Mouse (Mus musculus) retina, adult 2 months (tissue): Measurements from ENCODE around the gene Wbp2.

Source experiments
- DNase-seq: peaks from one replicate; pipeline ENCODE4 v3.0.0-alpha.2; 2012; ENCODE audit warnings: low read depth, low spot score

Wbp2 gene

DNA sequence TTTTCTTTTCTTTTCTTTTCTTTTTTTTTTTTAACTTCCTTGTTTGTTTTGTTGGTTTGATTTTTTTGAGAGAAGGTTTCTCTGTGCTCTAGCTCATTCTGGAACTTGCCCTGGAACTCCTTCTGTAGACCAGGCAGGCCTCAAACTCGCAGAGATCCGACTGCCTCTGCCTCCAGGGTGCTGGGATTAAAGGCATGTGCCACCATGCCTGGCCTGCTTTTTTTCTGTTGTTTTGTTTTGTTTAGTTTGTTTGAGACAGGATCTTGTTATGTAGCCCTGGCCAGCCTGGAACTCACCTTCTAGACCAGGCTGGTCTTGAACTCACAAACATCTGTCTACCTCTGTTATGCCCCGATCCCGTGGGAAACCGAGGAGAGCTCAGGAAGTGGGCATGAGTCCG, 2.8 kb upstream of the Wbp2 start:
- no peak for DNase-seq

DNA sequence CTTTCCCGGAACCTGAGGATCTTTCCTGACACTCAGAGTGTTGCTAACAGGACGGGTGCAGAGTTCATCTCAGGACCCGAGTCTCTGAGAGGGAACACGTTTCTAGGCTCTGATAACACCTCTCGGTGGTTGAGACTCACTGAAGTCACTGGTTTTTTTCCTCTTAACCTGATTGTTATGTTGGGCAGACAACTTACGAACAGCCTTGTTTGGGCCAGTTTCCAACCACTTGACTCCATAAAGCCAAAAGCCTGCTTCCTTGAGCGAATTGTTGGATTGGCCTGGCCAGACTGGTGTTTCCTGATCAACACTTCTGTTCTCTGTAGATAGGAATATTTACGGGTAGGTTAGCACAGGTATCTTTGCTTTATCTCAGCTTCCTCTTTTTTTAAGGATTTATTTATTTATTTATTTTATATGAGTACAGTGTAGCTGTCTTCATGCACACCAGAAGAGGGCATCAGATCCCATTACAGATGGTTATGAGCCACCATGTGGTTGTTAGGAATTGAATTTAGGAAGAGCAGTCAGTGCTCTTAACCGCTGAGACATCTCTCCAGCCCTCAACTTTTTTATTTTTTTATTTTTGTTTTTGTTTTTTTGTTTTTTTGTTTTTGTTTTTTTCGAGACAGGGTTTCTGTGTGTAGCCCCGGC, 2.1 kb upstream of the Wbp2 start:
- no peak for DNase-seq

DNA sequence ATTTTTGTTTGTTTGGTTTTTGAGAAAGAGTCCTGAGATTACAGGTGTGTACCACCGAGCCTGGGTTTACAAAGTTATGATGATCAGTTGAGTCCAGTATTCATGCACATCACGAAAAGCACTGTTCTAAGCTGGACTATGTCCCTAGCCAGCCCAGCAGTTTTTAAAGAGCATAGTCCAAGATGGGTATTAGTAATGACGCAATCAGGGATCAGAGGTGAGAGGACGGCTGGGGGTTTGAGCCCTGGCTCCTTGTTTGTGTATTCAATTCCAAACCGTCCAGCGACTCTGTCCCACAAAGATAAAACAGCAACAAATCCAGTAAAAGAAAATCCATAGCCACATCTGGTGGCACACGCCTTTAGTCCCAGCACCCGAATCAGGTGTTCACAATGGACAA, 1.4 kb upstream of the Wbp2 start:
- no peak for DNase-seq

DNA sequence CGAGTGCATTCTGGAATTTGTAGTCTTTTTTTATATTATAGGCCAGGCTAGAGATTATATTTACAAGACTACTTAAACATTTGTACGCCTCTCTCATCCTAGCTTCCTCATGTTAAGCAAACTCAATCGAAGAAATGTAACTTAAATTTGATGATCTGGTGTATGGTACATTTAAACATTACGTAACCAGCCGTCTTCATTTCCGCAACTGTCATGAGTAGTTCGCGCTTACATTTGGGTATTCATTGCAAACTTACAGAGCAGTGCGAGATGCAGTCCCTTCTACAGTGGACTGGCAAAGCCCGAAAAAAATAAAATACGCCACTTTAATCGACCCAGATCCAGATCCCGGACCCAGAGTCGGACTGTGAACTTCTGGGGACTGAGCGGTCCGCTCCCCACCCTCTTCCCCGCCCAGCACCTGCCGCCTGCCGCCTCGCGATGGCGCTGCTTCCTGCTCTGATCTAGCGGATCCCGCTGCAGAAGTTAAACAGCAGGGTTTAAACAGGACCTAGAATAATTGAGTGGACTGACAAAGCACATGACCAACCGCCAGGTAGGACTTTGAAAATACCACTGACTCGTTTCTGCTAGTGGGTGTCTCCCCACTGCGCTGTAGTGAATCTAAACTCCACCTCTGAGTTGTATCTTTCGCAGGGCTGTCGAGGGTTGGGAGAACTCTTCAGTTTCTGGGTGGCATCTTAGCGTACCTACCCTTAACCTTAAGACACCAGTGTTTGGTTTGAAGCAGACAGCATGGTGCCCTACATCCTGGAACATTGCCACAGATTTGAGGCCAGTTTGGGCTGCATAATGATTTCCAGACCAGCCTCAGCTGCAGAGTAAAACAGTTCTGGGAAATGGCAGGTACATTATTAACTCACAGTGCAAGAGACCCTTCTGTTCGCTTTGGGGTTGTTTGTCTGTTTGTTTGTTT, 667 bp upstream of the Wbp2 start:
- DNase-seq, result peak; percentile 62

DNA sequence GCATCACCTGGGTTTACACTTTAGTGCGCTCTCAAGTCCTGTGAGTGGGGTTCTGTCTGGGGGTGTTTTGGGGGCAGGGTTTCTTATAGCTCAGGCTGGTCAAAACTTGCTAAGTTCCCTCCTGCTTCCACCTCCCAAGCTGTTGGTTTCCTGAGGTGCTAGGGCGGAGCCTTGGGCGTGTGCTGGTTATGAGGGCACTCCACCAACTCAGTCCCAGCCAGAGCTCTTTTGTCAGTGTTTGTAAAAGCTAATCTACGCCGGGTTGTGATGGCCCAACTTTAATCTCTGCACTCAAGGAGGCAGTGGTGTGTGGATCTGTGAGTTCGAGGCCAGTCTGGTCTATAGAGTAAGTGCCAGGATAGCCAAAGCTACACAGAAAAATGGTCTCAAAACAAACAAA, 2.6 kb downstream of the Wbp2 start:
- DNase-seq, result no peak

DNA sequence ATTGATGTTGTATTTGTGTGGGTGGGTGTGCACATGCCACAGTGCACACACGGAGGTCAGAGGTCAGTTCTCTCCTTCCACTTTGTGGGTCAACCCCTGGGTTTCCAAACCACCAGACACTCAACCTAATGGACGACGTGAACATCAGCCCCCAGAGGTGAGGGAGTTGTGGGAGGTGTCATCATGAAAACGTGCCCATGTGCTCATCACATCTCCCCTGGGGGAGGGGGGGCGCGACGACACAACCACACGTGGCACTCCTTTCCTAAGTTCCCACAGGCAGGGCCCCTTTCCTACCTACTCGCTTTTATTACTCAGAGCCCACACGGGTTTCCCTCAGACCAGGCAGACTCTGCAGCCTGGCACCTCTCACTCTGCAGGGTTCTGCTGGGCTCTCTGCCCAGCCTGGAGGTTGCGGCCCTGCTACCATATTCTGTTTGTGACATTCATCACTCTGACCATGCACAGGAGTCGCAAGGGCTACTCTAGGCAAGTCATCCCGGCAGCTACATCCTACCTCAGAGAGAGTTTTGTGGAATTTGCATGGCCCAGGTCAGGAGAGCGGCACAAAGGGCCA, 3.6 kb downstream of the Wbp2 start:
- DNase-seq, result no peak

DNA sequence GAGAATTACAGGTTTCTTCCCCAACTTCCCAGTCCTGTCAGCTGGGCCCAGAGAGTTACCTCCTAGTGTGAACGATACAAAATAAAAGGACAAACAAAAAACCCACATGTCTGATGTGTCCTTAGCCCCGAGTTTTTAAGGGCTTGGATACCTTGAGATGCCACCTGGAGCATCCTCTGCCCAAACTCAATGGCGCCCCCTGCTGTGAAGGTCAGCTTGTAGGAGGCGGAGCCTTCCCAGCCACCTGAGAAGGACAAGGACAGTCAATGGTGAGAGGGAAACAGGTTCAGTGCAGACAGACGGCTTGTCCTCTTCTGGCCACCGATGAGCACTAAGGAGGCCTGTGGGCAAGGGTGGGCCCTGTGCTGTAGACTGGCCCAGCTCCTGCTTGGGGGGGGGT, 5.7 kb downstream of the Wbp2 start:
- DNase-seq, result peak; percentile 11

DNA sequence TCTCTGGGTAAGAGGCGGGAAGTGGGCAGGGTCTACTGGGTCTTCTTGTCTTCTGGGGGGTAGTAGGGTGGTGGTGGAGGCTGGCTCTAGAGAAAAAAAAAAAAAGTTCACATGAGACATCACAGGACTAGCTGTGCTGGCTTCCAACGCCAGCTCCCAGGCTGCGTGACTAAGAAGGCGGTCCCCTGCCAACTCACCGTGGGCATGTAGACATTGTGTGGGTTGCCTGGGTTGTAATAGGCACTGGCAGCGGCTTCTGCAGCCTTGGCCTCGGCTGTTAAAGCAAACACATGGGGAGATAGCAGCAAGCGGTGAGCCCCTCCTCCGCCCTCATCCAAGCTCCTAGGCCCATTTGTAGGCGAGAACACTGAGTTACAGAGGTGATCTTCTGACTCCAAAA, 7.3 kb downstream of the Wbp2 start:
- DNase-seq, result no peak

DNA sequence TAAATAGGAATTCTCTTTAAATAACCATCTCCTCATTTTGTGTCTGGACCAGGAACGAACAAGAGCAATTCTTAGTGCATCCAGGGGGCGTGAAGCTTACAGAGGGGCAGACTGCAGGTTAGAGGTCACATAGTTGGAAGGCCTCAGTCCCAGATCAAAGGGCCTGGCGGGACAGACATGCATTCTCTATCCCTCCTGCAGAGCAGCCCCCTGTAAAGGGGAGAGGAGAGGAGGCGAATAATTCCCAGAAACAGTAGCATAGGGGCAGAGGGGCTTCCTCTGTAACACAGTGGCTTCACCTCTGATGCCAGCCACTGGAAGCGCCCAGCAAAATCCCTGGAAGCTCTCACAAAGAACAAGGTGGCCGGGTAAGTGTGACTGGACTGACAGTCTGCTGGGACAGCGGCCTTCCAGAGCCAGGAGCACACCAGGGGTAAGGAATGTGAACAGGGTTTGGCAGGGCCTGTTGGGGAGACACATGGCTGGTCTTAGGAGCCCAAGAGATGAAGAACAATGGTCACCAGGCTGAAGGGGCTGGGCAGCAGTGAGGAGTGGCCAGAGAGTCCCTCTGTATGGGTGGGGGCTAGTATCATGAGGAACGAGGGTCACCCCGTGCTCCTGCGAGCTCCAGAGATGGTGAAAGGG, 8.0 kb downstream of the Wbp2 start:
- no peak for DNase-seq

DNA sequence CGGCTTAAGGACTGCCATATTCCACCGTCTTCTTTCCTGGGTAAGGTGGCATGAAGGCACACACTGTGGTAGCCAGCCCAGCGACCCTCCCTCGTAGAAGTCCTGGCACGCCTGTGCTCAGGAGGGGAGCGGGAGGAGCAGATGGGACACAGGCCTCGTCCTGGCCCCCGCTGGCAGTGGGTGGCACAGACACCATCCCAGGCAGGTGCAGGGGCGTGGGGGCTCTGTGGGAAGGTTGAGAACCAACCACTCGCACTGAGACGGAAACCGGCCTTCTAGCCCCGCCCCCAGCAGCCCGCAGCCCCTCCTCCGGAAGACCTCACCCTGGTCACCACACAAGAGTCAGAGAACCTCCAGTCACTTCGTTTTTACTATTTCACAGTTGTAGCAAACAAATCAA, 8.6 kb downstream of the Wbp2 start:
- no peak for DNase-seq

DNA sequence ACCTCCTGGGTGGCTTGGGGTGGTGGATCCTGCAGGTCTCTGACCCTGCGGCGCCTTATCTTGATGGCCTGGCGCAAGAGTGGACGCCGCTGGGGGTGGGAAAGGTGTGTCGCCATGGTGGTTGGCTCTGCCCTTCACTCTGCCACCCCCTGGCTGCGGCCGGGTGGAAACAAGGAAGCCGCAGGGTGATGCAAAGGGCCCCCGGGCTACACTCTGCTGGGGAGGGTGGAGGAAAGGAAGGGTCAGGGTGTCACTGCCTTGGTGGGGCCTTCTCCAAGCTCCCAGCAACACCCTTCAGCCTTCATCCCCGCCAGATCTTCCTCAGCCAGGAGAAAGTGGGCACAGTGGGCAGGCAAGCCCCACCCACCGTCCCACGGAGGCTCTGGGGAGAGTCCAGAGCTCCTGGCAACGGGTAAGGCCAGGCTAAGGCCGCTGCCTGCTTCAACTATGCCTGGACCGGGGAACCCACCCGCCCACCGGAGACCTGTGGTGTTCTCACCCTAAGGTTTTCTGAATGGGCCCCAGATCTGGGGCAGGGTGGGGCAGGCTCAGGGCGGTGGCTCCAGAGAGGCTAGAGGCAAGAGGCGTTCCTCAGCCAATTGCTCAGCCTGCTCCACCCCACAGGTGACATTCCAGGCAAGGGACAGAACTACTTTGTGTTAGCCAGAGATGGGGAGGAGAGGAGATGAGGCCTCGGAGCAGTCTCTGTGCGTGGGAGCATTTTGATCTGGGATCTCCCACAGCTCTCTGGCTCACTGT, 9.2 kb downstream of the Wbp2 start, which contains the start of gene Unc13d:
Gene Unc13d, minus strand, starts transcription at position 516 of the 759 bp plus-strand sequence.
- no peak for DNase-seq

DNA sequence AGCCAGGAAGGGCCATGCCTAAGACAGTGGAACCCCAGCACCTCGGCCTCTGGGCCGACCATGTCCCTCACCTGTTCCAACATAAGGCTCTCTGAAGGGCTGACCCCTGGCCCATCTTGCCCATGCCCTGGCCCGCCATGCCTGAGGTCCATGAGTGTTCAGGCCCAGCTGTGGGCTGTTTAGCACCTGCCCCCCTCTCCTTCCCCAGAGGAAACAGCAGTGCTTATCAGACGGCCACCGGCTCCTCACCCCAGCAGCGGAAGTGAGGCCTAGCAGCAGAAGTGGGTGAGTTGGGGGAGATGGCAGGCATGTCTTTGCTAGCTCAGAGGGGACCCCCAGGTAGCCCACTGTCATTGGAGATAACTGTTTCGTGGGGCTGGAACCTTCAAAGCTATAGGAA, 10.0 kb downstream of the Wbp2 start:
- DNase-seq, result no peak

DNA sequence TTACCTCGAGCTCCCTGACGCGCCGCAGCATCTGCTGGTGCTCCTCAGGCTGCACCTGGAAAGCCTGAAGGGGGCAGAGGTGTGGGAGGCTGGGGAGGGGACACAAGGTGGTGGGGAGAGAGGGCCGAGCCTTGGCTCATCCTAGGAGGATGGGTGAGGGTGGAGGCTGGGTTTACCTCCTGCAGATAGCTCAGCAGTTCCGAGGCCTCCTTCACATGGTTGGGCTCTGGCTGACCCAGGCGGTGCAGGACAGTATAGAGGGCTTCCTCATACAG, 10.6 kb downstream of the Wbp2 start:
- no peak for DNase-seq

DNA sequence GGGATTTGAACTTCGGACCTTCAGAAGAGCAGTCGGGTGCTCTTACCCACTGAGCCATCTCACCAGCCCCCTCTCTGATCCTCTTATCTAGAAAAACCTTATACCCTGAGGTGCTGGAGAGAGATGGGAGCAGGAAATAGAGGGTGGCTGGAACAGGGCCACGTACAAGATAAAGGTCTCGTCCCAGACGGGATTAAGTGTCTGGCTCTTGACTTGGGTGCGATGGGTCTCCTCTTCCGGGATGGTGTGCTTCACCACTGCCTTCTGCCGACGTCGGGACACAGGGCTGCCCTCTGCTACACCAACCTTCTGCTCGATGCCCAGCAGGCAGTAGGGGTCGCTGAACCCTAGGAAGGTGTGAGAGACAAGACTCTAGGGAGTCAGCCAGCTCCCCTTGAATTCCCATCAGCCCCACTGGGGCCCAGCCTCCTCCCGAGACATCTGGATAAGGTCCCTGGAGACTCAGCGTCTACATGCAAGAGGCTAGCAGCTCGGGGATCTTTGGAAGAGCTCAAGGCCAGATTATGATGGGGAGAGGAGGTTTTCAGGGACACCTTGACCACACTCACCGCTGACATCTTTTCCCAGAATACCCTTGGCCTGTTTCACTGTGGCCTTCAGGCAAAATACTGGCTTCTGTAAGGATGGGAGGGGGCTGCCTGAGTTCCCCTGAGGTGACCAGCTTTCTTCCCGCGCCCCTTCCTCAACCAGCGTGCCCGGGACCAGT, 11.1 kb downstream of the Wbp2 start:
- DNase-seq, result no peak

DNA sequence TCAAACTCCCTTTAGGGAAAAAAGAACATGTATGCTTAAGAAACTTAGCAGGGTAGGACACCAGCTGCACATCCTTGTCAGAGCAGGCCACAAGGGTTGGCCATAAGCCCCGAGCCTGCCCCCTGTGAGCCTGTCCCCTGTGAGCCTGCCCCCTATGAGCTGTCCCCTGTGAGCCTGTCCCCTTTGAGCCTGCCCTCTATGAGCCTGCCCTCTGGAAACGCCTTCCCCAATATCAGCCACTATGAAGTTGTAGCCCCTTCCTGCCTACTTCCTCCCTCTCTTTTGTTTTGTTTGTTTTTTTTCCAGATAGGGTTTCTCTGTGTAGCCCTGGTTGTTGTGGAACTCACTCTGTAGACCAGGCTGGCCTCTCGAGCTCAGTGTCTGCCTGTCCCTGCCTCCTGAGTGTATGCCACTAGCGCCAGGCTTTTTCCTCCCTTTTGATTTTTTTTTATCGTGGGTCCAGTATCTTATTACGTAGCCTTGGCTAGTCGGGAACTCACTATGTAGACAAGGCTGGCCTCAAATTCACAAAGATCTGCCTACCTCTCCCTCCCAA, 12.3 kb downstream of the Wbp2 start:
- no peak for DNase-seq

DNA sequence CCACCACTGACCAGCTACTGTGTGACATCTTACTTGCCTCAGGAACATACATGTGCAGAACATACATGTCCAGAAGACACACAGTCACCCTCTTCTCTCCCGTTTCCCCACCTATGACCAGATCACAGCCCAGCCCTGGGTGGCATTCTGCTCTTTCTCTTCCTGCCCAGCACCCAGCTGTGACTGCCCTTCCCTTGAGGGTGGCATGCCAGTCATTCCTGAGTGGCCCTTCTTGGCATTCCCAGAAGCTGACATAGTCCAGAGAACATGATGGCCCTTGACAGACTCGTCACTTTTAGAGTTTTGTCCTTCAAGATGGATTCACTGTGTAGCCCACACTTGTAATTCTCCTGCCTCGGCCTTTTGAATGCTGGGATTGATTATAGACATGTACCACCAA, 14.2 kb downstream of the Wbp2 start:
- DNase-seq, result no peak

DNA sequence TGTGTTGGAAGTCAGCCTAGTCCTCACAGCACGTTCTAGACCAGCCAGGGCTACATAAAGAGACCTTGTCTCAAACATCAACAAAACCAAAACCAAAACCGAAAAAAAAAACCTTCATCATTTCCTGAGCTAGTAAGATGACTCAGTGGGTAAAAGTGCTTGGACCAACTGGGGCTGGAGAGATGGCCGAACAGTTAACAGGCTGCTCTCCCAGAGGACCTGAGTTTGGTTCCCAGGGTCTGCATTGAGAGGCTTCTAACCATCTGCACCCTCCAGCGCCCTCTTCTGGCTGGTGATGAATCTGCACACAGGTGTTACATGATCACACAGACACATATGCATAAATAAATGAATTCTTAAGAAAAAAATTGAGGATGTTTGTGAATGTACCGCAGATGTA, 15.3 kb downstream of the Wbp2 start:
- no peak for DNase-seq

DNA sequence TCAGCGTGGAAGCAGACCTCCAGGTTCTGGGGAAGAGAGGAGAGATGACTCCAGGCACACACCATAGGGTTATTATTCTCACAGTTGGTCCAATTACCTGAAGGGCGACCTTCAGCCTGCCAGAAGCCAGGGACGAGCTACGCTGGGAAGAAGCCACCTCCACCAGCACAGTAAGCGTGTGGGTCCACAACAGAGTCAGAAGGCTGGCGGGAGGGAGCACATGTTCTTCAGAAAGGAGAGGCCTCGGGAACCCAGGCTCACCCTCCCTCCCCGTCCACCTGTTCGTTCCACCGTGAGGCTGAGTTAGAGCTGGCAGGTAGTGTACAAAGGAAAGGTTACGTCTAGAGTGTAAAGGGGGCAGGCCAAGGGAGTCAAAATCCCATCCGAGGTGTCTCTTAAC, 21.4 kb downstream of the Wbp2 start:
- DNase-seq, result no peak

DNA sequence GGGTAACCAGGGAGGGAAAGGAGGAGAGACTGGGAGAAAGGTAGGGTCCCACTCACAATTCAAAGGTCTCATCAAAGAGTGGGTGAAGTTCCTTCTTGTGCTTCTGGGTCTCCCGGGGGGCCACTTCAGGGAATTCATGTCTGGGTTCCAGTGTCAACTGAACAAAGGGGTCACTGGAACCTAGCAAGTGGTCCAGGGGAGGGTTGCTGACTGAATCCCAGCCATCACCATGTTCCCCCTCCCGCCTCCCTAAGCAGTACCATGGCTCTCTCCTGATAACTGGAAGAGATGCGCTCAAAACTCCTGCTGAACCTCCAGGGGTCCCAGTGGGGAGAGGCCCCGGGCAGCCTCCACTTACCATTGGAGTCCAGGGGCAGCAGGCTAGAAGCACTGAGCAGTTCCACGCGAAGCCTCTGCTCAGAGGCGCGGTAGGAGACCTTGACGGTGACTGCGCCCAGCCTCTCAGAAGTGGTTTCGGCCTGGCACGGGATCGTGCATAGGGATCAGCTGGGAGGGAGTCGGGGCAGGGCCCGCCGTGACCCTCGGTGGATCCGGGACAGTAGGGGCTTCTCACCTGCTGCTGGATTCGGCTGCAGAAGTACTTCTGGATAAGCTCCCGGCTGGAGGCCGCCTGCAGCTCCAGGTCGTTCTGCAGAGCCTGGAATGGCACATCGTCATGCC, 22.5 kb downstream of the Wbp2 start:
- DNase-seq, result no peak

DNA sequence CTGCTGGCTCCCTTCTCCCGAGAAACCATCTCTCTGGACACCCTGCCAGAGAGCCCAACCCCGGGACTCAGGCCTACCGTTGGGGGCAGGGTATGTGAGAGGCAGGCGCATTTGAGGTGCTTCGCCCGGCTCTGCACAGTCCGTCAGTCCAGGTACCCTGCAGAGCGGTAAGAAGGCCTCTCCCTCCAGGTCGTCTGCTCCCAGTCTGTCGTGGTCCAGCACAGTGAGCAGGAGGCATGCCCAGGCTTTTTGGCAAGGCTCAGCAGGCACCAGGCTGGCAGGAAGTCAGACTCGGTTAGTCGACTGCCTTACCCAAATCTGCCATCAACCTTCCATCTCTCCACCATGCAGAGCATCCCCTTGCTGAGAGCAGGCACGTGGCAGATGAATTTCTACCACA, 23.2 kb downstream of the Wbp2 start:
- DNase-seq, result no peak
